Mouse (Mus musculus) thymus, adult 18-20 months (tissue): Measurements from ENCODE around the gene Bend5.

Source experiments
- DNase-seq, 2 experiments: peaks; one replicate each; pipeline ENCODE4 v3.0.0; 2022; ENCODE audit warnings: mixed read lengths in 2 of 2

Gene Bend5

DNA sequence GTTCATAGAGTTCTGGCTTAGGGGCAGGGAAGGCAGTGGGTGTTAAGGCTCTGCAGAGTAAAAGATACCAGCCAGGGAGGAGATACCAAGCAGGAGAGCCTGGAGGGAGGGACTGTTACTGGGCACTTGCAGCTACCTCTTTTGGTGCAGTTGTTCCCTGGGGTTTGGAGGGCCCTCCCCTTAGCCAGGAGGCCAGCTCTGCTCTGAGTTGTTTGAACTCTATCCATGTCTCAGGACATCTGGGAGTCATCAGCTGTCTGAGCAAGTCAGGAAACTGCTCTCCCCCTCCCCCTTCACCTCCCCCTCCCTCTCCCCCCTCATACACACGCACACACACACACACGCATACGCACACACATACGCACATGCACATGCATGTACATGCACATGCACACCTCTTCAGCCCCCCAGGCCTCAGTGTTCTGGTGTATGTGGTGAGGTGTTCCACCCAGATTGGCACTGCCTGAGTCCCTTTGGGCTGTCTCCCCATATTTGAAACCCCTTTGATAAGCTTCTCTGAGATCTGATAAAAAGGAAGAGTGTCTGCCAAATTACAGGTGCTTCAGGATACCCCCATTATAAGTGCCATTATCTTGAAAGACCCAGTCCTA is 72.5 kb downstream of the Bend5 start:
- no peak for DNase-seq

DNA sequence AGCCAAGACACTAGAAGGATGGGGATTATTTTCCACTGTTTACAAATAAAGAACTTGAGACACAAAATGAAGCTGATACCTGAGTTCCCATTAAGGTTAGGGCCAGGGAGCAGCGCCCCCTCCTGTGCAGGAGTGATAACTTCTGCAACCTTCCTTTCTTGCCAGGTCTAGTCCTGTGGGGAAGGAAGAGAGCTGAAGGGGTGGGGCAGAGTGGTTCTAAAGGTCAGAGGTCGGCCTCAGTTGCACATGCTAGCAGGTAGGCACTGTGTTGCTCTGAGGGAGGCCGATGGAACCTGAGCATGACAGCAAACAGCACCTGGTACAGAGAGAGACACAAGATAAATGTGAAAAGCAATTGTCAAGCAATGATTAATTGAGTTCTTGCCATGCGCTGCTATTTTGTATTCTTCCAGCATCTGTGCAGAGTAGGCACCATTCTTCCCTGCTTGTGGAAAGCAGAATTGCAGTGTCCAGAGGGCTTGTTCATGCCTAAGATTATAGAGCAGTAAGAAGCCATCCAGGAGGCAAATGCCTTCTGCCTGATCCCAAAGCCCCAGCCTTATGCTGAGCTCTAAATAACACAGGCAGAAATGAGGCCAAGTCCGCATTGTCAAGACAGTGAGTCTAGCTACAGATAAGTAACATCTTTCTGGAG is 79.1 kb downstream of the Bend5 start:
- DNase-seq: no peak

DNA sequence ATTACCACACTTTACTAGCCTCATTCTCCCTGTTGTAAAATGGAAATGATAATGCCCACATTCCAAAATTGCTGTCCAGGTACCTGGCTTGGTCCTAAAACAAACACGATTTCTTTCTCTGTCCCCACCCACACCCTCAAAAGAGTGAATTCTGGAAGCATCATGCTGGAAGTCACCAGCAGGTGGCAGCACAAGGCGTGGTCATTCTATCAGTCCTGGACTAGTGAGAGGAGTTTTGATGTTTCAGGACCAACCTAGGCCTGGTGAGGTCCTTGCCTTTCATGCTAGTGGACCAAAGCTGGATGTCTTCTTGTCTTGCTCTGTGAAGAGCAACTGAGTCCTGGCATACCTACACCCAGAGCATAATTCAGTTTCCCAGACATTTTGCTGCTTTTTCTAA is 81.1 kb downstream of the Bend5 start:
- DNase-seq: peak; percentile 4 to 6

DNA sequence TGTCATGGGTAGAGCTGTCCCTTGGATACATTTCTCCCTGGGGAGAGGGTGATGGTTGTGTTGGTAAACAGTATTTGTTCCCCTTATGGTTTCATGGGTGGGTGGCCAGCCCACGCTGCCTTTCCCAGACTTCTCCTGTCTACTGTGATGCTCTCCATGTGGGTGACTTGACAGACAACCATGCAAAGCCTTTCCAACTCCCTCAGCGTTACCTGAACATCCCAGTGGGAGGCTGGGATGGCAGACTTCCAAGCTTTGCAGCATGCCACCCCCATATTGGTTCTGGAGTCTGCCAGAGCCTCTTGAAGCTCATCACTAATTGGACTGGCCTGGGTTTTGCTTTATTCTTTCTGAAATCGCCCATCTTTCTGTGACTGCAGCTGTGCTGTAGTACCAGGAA is 83.9 kb downstream of the Bend5 start:
- DNase-seq: no peak

DNA sequence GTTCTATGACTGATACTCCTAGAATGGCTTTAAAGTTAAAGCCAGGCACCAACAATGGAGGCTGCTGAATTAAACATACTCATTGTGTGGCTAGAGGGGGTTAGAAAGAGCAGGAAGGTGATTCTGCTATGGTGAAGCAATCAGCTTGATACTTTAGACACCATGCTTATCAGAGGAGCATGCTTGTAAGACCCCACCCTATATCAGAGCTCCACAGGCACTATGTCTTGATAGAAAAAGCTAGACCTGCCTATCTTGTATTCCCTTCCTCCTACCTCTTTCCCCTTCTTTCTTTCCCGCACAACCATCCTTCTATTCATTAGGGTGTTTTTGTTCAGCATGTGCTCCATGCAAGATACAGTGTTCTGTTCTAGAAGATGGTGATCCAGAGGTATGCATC is 86.6 kb downstream of the Bend5 start:
- no peak for DNase-seq

DNA sequence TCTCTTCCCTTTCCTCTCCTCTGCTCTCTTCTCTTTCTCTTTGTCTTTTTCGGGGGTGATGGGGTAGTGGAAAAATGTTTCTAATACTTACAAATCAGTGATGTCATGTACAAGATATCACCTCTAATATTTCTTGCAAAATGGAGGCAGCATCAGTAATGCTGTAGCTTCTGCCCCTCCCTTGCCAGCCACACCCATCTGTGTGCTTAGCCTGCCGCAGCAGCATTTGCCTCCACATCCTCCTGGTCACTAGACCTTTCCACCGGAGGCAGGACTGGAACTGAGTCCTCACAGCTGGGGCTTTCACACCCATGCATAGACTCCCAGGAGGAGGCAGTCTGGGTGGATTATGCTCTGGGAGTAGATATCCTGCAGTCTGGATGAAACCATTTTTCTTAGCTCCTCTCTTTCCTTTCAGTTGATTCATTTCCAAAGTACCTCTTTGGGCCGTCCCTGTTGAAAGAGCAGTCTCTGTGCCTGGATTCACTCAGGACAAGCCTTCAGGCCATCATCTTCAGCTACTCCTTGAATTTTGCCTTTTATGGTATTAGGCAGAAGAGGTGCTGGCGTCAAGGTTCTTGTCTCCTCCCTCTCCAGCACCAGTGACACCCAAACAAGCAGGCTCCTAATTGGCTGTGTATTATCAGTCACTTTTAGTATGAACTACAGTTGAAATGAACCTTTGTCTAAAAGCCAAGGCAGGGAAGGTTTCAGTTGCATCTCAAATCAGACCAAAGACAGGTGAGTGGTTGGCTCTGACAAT is 88.3 kb downstream of the Bend5 start:
- no peak for DNase-seq

DNA sequence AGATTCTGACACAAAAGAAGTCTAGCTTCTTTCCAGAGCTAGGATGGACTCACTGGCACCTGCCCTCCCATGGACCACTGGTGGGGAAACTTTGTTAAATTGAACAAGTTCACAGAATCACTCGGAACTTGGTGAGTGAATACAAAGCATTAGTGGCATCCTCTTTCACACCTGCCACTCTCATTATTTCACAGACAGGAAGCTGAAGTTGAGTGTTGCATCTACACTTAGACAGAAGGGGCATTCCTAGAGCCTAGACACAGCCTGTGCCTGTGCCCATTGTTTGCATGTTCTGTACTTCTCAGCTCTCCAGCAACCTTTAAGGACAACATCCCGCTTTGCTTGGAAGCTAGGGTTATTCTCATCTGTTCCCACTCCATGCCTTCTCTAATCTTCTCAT is 90.1 kb downstream of the Bend5 start:
- DNase-seq: no peak
